Mouse (Mus musculus): ENCODE data around the gene Cep89.

Cep89 gene

GRCm38 (mm10) chr7:35485126-35485525, 88.3 kb downstream of the Cep89 start:
- no peak for DNase-seq (ENCODE audit: low spot score in 2 of 2)

DNA sequence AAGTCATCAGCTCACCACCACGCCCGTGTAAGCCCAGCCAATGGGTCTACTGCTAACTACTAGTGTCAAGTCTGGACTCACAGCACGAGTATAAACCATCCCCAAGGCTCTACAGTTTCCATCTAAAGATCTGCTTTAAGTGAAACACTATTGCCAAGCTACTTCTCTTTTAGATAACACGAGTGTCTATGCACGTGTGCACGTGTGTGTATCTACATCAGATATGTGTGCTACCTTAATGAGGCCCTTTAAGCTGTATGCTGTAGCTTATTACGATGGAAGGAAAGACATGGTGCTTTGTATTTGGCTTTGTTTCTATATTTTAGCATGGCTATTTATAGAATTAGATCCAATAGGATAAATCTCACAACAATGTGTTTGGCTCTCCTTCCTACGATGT, 89.7 kb downstream of the Cep89 start:
- DNase-seq (ENCODE audit: low spot score in 2 of 2): no peak

All from right cerebral cortex, postnatal 10 days (tissue).